Mouse (Mus musculus) lung, postnatal 14 days (tissue): ENCODE measurements around the gene Tmem135.

ENCODE experiments used
- DNase-seq: peaks from one replicate; pipeline ENCODE4 v3.0.0; 2021

The Tmem135 gene

DNA sequence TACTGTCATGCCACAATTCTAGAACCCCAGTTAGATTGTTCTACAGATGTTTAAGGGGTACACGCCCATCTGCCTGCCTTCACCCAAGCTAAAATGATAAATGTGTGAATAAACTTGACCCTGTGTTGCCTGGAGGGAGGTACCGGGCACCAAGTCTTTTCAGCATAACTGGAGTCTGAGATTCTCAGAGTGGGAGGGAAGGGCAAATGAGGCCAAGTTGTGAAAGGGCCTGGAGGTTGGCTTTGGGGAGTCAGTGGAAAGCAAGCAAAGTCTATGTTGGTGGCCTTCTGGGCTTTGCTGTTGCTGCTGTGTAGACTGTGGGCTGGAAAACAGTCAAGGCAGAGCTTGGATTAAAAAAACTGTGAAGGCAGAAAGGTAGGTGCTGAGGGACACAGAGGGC, 13.7 kb upstream of the Tmem135 start:
- DNase-seq, result no peak

DNA sequence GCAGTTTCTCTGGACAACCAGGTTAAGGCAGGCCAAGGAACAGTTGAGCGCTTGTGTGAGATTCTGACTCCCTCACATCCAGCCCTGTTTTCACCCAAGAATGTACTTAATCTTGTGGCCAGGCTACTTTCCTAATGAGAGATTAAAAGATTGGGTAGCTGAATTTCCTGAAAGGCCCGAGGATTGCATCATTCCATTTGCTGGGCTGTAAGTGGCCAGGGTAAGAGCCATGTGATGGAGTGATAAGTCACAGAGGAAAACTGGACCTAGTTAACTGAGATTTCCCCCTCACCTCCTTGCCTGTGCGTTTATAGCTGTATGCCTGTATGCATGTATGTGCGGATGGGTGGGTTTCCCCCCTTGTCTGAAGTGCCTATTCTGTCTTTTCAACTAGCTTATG, 12.0 kb upstream of the Tmem135 start:
- DNase-seq, result no peak

DNA sequence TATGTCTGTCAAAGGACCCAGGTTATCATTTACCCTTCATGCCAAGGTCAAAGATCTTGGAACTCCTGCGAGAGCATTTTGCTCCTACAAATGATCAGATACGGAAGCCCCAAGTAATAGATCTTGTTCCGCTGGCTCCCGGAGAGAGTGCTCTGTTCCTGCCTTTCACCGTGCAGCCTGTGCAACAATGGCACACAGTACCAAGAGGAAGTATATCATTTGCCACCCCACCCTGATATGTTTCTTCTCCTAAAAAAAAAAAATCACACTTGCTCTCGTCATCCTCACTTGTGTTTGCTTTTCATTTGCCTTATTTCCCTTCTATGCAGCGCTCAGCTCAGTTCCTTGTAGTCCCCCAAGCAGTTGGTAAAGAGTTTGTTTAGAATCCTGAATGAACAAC, 8.1 kb upstream of the Tmem135 start:
- DNase-seq, result no peak

DNA sequence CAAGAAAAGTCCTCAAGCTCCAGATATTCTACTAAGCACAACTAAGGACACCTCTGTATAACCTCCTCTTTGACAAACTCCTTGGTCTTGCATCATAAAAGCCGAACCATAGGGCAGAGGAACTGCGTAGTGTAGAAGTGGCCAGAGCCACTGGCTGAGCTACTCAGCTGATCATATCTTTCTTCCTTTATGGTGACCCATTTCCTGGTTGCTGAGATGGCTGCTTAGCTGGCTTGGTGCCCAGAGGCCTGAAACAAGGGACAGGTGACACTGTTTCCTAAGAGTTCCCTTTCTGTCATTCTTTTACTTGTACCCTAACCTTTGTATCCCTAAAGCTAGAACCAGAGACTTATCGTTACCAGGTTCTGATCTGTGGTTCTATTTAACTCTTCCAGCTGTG, 7.3 kb upstream of the Tmem135 start:
- DNase-seq, result peak; percentile 48

DNA sequence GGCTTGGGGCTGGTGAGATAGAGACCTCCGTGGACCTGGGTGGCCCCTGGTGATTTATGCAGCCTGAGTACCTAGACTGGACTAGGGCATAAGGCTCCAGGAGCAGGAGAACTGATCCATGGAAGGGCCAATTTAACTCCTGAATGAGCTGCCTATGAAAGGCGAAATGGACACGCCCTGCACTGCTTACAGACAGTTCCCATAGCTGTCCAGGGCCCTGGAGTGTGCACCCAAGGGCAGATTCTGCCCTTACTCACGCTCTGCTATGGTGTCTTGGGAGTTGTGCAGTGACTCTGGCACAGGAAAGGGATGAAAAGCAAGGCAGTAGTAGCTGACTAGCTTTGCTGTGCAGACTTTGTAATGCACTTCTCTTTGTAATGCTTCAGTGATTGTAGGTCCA, 6.3 kb upstream of the Tmem135 start:
- DNase-seq, result no peak

DNA sequence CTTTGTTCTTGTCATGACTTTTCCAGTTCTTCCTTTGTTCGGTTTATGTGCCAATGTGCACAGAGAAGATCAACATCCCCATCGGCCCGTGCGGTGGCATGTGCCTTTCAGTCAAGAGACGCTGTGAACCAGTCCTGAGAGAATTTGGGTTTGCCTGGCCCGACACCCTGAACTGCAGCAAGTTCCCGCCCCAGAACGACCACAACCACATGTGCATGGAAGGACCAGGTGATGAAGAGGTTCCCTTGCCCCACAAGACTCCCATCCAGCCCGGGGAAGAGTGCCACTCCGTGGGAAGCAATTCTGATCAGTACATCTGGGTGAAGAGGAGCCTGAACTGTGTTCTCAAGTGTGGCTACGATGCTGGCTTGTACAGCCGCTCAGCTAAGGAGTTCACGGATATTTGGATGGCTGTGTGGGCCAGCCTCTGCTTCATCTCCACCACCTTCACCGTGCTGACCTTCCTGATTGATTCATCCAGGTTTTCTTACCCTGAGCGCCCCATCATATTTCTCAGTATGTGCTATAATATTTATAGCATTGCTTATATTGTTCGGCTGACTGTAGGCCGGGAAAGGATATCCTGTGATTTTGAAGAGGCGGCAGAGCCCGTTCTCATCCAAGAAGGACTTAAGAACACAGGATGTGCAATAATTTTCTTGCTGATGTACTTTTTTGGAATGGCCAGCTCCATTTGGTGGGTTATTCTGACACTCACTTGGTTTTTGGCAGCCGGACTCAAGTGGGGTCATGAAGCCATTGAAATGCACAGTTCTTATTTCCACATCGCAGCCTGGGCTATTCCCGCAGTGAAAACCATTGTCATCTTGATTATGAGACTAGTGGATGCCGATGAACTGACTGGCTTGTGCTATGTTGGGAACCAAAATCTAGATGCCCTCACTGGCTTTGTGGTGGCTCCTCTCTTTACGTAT, 3.3 kb upstream of the Tmem135 start:
- DNase-seq, result peak; percentile 14

DNA sequence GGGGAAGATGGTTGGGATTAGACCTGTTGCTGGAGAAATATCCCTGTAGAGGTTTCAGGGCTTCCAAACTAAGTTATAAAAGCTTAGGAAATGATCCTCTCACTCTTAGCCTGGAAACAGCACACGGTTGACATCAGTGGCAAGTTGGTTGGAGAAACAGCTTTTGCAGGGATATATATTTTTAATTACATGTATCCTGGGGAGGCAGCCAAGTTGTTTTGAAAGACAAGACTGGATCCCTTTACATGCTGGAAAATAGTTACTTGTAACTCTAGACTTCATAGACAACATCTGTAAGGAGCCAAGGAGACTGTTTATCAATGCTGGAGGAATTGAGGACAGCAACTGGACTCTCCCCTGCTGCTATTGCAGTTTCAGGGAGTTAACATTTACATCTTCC, 2.0 kb upstream of the Tmem135 start:
- no peak for DNase-seq

DNA sequence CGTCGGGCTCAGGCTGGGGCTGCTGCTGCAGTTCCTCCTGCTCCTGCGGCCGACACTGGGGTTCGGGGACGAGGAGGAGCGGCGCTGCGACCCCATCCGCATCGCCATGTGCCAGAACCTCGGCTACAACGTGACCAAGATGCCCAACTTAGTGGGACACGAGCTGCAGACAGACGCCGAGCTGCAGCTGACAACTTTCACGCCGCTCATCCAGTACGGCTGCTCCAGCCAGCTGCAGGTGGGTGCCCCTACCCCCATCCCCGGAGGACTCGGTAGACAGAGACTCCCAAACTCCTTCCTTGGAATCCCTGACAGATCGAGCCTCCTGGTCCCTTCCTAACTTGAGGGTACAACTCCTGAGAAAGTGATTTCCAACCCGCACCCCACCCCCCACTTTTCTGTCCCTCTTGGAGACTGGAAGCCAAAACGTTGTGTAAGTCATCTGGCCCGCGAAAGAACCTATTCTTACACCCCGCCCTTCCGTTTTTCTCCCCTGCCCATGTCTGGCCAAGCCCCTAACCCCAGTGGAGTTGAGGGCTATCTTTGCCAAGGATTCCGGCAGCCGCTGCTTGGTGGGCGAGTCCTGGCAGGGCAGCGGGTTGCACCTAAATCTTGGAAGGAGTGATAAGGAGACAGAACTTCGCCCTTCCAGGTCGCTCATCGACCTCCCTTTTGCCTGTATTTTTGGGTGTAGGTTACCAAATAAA, 865 bp upstream of the Tmem135 start:
- DNase-seq, result peak; percentile 49

DNA sequence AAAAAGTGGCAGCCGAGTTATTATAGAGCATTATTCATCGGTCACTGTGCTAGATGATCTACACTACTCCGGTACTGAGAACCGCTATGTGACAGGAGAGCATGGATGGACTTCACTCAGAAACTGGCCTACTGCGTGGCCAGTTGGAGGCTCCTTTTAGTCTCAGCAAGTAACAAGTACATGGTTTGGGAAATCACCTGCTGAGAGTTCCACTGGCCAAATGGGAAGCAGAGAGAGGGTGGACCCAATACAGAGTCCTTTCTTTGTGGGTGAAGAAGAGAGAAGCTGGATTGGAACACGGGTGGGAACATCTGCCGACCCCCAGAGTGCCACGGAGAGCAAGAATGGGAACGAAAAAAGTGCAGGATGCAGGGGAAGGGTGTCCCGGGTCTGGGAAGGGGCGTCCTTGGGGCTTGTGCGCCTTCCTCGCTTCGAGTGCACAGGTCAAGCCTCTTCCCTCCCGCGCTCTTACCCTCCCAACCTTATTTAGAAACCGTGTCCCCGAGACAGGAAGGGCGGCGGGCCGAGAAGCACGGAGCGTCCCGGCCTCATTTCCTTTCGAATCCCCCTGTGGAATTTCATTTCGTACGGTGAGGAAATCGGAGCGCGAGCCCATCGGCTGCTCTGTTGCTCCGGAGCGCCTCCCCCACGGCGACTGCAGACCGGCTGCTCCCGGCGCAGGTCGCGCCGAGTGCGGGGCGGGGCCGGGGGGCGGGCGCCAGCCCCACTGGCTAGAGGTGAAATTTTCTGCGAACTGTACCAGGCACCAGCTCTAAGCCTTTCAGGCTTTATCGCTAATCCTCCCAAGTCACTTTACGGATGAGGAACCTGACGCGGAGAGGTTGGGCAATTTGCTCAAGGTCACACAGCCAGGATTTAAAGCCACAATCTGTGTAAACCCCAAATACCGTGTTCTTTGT, 709 bp downstream of the Tmem135 start:
- DNase-seq, result peak; percentile 84

DNA sequence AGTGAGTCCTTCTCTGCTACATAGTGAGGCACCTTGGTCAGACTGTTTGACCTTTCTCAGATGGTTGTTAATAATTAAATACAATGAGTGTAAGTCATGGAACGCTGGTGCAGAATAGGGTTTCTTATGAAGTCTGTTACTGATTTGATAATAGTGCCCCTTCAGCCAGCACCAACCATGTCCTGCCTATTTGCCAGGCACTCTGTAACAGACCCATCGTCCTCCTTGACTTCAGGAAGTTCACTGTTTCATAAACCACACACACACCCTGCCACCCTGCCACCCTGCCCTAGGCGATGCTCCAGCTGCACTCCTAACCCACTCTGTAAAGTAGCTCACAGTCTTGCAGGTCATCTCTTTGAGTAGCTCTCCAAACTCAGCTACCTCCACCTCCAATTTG, 2.1 kb downstream of the Tmem135 start:
- DNase-seq, result no peak

DNA sequence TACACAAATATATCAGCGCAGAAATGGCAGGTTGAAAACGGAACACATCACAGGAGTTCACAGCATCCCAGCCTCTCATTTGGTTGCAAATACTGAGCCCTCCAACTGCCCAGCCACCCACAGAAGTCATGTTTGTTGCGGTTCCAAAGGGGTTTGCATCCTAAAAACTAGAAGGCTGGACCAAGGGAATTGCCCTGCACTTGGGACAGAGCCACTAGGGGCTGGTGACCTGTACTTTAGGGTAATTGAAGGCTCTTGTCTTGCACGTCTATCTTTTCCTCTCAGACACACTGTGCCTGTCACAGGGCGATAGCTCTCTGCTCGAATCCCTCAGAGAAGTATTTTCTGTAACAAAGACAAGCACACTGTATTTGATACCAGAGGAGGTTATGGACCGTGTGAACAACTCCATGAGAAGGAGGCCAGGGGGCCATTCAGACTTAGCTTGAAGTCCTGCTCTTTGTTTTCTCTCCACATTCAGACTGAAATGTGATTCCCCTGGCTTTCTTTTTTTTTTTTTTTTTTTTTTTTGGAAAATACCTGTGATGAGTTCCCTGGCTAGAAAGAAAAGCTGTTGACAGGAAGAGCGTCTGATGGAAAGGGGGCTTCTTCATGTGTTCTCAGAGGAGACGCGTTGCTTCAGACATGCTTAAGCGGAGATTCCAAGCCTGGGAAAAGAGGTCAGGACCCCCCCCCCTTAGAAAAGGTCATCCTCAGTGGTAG, 2.7 kb downstream of the Tmem135 start:
- no peak for DNase-seq

DNA sequence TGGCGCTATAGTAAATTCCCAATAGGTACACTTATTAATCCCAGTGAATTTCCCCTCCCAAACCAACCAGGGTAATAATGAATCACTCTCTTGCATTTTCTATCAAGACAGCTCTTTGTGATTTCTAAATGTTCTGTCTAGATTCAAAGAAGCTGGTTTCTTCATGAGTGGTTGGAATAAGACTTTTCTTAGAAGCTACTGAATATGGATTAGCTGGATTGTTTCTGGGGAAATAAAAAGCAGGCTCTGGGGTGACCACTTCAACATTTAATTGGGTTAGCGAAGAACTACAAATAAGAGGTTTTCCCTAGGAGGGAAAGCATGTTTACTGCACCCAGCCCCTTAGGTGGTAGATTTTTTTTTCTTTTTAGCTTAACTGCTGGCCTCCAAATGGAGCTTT, 3.3 kb downstream of the Tmem135 start:
- no peak for DNase-seq

DNA sequence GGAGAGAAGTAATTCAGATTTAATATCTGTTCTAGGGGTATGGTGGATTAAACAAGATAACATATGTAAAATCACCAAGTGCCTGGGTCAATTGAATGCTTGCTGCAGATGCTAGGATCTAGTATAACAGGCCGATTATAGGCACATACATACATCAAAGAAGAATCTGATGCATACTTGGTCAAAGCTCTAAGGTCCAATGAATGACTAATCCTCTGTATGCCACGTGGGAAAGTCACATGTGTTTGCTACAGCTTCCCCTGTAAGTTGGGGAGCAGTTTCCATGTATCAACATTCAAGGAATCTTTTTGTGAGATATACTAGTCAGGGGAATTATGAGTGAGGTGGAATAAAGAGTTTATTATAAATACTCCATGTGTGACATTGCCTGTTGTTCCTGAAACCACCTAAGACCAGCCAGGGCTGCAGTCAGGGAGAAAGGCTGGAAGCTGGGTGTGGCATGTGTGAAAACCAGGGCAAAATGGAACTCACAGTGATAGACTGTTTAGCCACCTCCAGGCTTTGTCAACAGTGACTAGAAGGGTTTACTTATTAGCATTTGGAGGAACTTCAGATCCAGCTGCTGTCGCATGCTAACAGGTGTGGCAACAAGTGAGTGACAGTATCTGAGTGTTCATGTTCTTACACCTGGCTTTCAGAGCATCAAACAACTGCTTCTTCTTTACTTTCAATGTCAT, 6.0 kb downstream of the Tmem135 start:
- no peak for DNase-seq

DNA sequence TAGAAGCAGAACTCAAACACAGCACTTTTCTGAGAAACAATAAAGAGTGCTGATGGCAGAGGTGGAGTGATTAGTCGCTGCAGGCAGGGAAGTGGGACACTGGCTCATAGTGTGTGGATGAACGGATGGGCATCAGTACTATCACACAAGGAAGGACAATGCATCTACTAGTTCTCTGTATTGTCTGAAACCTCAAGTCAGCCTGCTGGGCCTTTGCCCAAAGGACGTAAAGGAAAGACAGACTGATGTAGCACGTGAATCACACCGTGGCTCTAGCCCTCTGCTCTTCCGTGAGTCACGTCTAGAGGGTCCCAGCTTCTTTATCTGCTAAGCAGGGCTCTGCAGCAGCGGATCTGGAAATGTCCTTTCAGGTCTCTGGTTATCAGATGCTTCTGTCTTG, 7.6 kb downstream of the Tmem135 start:
- no peak for DNase-seq

DNA sequence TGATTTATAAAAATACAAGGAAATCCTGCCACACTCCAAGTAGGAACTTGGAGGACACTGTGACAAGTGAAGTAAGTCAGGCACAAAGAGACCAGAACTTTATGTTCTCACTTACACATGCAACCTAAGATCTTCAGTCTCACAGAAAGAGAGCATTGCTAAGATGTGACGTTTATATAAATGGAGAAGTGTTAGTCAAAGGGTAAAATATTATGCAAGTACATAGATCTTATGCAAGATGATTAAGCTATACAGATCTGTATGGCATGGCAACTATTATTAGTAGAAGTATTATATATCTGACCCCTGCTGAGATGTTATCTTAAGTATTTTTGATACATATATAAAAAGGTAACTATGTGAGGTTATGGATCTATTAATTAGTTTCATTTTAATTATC, 8.6 kb downstream of the Tmem135 start:
- DNase-seq, result no peak

DNA sequence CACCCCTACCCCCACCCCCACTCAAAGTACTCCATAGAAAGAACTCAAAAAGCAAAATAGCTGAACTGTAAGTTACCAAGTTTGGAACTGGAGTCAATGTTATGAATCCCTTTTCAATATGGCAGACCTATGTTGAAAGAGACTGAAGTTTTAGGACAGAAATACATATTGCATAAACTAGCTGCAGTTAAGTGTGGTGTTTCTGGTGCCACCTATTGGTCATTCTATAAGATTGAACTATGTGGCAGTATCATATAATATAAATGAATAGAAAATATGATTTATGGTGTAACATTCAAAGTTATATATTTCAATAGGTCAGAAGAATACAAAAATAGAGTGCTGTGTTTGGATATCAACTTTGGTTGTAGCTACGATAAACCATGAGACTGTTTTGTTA, 11.2 kb downstream of the Tmem135 start:
- DNase-seq, result no peak

DNA sequence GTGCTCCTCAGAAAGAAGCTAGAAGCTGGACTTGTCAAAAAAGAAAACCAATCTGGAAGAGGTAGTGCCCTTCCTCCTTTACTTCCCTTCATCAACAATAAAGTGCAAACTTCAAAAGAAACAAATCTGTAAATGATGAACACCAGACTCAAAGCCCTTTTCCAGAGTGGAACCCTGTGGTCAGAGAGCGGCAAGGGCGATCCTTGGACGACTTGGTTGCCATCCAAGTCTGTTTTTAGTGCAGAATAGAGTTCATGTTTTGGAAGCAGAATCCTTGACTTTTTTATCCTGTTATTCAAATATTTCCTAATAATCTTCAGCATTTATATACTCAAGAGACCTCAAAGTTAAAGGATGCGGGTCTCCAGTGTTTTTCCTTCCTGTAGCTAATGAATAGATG, 11.6 kb downstream of the Tmem135 start:
- no peak for DNase-seq

DNA sequence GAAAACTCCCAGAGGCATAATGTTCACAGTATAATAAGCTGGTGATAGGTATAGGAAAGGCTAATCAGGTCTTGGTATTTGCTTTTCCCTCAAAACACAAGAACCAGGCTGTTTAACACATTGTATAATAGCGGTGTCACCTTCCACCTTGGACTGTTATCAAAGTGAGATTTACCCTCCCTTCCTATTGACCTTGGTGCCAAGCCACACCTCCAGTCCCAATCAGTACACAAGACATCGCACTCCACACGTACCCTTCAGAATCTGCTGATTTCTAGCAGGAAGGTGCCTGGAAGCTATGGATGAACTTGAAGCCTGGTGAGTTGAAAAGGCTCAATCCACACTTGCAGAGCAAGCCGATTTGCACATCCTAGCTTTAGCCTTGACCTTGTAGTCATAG, 12.2 kb downstream of the Tmem135 start:
- no peak for DNase-seq

DNA sequence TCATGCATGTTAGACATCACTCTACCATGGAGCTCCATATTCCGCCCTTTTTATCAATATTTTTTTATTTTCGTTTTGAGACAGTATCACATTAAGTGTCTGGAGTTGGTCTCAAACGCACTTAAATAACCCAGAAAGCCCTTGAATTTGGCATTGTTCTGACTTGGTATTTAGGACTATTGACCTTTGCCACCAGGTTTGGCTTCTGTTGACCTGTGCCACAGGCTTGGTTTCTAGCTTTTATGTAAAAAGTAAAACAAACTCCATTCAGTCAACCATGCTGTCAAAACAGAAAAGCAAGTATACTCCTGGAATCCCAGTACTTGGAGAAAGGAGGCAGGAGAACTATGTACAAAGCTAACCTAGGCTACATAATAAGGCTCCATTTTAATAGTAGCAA, 12.7 kb downstream of the Tmem135 start:
- no peak for DNase-seq

DNA sequence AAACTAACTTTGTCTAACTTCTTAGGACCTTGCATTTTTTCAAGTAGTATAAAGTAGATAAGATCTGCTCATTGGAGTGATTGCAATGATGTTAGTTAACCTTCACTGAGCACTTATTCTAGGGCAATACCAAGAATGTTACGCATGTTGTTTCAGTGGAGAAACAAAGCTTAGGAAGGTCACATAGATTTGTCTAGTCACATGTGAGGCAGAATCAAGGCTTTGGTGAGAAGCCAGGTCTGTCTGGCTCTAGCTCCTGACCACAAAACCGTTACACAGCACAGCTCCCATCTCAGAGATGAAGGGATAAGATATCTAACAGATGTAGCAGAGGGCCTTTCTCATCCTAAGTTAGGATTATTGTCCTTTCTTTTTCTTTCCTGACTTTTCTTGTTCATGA, 13.4 kb downstream of the Tmem135 start:
- no peak for DNase-seq

DNA sequence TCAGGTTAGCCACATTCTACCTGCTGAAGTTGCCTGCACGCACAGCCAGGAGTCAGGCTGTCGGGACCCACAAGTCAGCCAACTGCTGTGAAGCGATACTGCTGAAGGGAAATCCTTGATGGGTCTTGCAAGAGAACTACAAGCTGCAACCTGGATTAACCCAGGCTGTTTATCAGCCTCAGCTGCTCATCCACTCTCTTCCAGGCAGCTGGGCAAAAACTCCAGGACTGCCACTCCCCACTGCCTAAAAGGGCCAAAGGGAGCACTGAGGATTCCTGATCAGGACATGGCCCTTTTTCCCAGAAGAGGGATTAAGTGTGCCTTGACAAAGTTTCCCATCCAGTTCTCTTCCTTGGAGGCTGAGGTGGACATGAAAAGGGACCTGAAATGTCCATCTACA, 15.0 kb downstream of the Tmem135 start:
- no peak for DNase-seq

DNA sequence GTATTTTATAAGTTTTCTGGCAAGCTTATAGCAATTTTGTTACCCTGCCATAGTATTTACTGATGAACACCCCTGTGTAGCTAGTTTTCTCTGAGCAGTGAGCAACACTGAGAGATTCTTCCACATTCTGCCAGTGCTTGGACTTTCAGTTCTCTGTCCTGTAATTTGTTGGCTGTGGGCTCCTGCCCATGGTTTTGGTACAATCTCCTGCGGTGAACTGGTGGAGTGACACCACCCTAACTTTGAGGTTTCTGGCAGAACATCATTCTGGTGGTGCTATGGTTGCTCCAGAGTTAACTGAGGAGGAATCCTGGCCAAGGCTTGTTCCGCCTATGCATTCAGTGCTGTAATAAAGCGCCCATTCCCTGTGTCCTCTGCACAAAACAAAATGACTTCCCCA, 21.1 kb downstream of the Tmem135 start:
- DNase-seq, result no peak
